Mouse (Mus musculus): Measurements from ENCODE around the gene Eif4e3.

Eif4e3 gene

GRCm38 (mm10) chr6:99666318-99667171 lies at the start of gene Eif4e3, which contains the start of gene Gm20696:
Eif4e3 (minus strand) TSS chr6:99666771.
Gm20696 (minus strand) TSS chr6:99666797.
- DNase-seq, result peak; percentile 70 to 83

- no peak for DNase-seq
Measured at GRCm38 (mm10) chr6:99715913-99716312, 49.3 kb upstream of the Eif4e3 start.

- DNase-seq, result no peak
Measured at GRCm38 (mm10) chr6:99715191-99715590, 48.6 kb upstream of the Eif4e3 start.

- DNase-seq, result no peak
Measured at GRCm38 (mm10) chr6:99713256-99713655, 46.7 kb upstream of the Eif4e3 start.

- no peak for DNase-seq
Measured at GRCm38 (mm10) chr6:99711576-99712101, 45.1 kb upstream of the Eif4e3 start.

- DNase-seq, result peak; percentile 23 to 33
Measured at GRCm38 (mm10) chr6:99700484-99700883, 33.9 kb upstream of the Eif4e3 start.

GRCm38 (mm10) chr6:99692916-99693841 lies 26.6 kb upstream of the Eif4e3 start:
- DNase-seq, result peak; percentile 49 to 71

- DNase-seq, result peak; percentile 56 to 74
Measured at GRCm38 (mm10) chr6:99692206-99692915, 25.8 kb upstream of the Eif4e3 start, which contains the start of gene Gpr27. Gpr27 (plus strand) TSS chr6:99692679.

- DNase-seq, result no peak
Measured at GRCm38 (mm10) chr6:99691666-99692205, 25.2 kb upstream of the Eif4e3 start.

- no peak for DNase-seq
Measured at GRCm38 (mm10) chr6:99688513-99688912, 21.9 kb upstream of the Eif4e3 start.

- DNase-seq, result peak in 1 of 2 experiments; percentile 8
Measured at GRCm38 (mm10) chr6:99684899-99685298, 18.3 kb upstream of the Eif4e3 start.

GRCm38 (mm10) chr6:99683974-99684373 lies 17.4 kb upstream of the Eif4e3 start:
- DNase-seq, result no peak

GRCm38 (mm10) chr6:99678108-99678507 lies 11.5 kb upstream of the Eif4e3 start:
- no peak for DNase-seq

- no peak for DNase-seq
Measured at GRCm38 (mm10) chr6:99677325-99677724, 10.8 kb upstream of the Eif4e3 start.

GRCm38 (mm10) chr6:99674482-99674881 lies 7.9 kb upstream of the Eif4e3 start:
- no peak for DNase-seq

- peak in 1 of 2 experiments; percentile 22 for DNase-seq
Measured at GRCm38 (mm10) chr6:99671768-99672167, 5.2 kb upstream of the Eif4e3 start.

- peak; percentile 70 to 78 for DNase-seq
Measured at GRCm38 (mm10) chr6:99670481-99671119, 4.0 kb upstream of the Eif4e3 start.

GRCm38 (mm10) chr6:99669481-99670325 lies 3.1 kb upstream of the Eif4e3 start:
- peak; percentile 35 to 46 for DNase-seq

- peak in 1 of 2 experiments; percentile 31 for DNase-seq
Measured at GRCm38 (mm10) chr6:99667290-99667689, 719 bp upstream of the Eif4e3 start.
